Comparison of ENCODE assay signal across 8 mouse cellular contexts in genomic region chr3:87151294-87151826, GRCm38 (mm10). TPM values are rescaled to one million over a fixed set of nuclear protein-coding genes. Genes with fewer than 3 reads are reported as not detected.
A peak's percentile ranks its signal among the peaks of the same experiment; 100 is the strongest.
DNase-seq lines count a peak whose midpoint lies in the region; ATAC-seq and TF ChIP-seq lines count a peak whose summit lies in the region.

No protein-coding gene starts in this region.

- ATAC-seq in lung, embryonic 15.5 days (ENCODE audit: borderline replicate concordance, extremely low read depth, low FRiP score, low TSS enrichment), result 0 out of 2 replicates have a peak, but pooled peaks have one; percentile 32
- ATAC-seq in forebrain, embryonic 11.5 days (replicated peaks; ENCODE audit: low FRiP score), result no peak
- no peak for ATAC-seq in intestine, postnatal 0 days

- TF ChIP-seq CTCF in intestine, postnatal 0 days (IDR thresholded peaks at IDR 0.05; ENCODE audit: low read depth), result no peak
- TF ChIP-seq CTCF in small intestine, adult 2 months (IDR thresholded peaks at IDR 0.05; ENCODE audit: extremely low read depth, insufficient read length, insufficient replicate concordance, low read depth, low read length), result no peak

- H3K36me3 ChIP-seq in lung, embryonic 15.5 days, result peaks cover 3% of the 10 kb centered on the region; the same call in 1 of the 2 replicates
- peaks cover 2% of the 10 kb centered on the region; the same call in 1 of the 2 replicates for H3K36me3 ChIP-seq in forebrain, embryonic 11.5 days (ENCODE audit: control insufficient read depth, insufficient read depth, low read length)
- no peaks in the 10 kb centered on the region for H3K36me3 ChIP-seq in intestine, postnatal 0 days (ENCODE audit: control insufficient read depth, insufficient read depth)
- no peaks in the 10 kb centered on the region for H3K36me3 ChIP-seq in small intestine, adult 2 months (ENCODE audit: control insufficient read depth, insufficient read depth, low read length)

- no peak overlapping the region for H3K9ac ChIP-seq in lung, embryonic 15.5 days
- H3K9ac ChIP-seq in forebrain, embryonic 11.5 days (ENCODE audit: low read length), result peak overlapping the region; percentile 51
- H3K9ac ChIP-seq in intestine, postnatal 0 days (ENCODE audit: low read depth, low read length), result no peak overlapping the region

- H3K4me1 ChIP-seq in lung, embryonic 15.5 days, result peaks cover 77% of the 10 kb centered on the region
- peaks cover 33% of the 10 kb centered on the region for H3K4me1 ChIP-seq in forebrain, embryonic 11.5 days (replicated peaks; ENCODE audit: control insufficient read depth, insufficient read depth, low read length)
- 0 out of 2 replicates have a peak, but pooled peaks cover 6% of the 10 kb centered on the region for H3K4me1 ChIP-seq in intestine, postnatal 0 days (replicated peaks; ENCODE audit: control insufficient read depth, insufficient read depth, low read length)
- peaks cover 5% of the 10 kb centered on the region; the same call in 1 of the 2 replicates for H3K4me1 ChIP-seq in small intestine, adult 2 months (ENCODE audit: control insufficient read depth, insufficient read depth, insufficient read length, low read length)

- no peak for TF ChIP-seq POLR2A in small intestine, adult 2 months (IDR thresholded peaks at IDR 0.05; ENCODE audit: low read depth, low read length)

- no peak for DNase-seq in lung, postnatal 36 days
- no peak for DNase-seq in forebrain, embryonic 11.5 days (ENCODE audit: low spot score)
- no peak for DNase-seq in ovary, postnatal 10 days (ENCODE audit: low spot score)
- DNase-seq in gastrocnemius, postnatal 25 days, result no peak
- DNase-seq in right cerebral cortex, postnatal 4 days, result no peak

- no peaks in the 10 kb centered on the region for H3K9me3 ChIP-seq in lung, embryonic 15.5 days
- H3K9me3 ChIP-seq in forebrain, embryonic 11.5 days (ENCODE audit: control insufficient read depth, low read length), result no peaks in the 10 kb centered on the region
- H3K9me3 ChIP-seq in intestine, postnatal 0 days (ENCODE audit: control insufficient read depth), result no peaks in the 10 kb centered on the region

- H3K27ac ChIP-seq in lung, embryonic 15.5 days, result peak overlapping the region; percentile 99
- peak overlapping the region; percentile 90 for H3K27ac ChIP-seq in forebrain, embryonic 11.5 days (ENCODE audit: low read depth, low read length)
- H3K27ac ChIP-seq in intestine, postnatal 0 days (ENCODE audit: low read depth, low read length), result peak overlapping the region; percentile 72
- H3K27ac ChIP-seq in small intestine, adult 2 months (ENCODE audit: insufficient read depth, low read depth, low read length), result peak overlapping the region; percentile 77

- no peak overlapping the region for H3K4me3 ChIP-seq in lung, embryonic 15.5 days
- no peak overlapping the region for H3K4me3 ChIP-seq in forebrain, embryonic 11.5 days (ENCODE audit: low read depth, low read length)
- no peak overlapping the region for H3K4me3 ChIP-seq in intestine, postnatal 0 days (ENCODE audit: low read depth, low read length)
- H3K4me3 ChIP-seq in small intestine, adult 2 months (ENCODE audit: low read depth, low read length), result no peak overlapping the region

- WGBS in lung, embryonic 15.5 days, result 34% methylated on average over 2 of the region's 2 CpGs
- 57% methylated on average over 2 of the region's 2 CpGs for WGBS in forebrain, embryonic 11.5 days
- 70% methylated on average over 2 of the region's 2 CpGs for WGBS in intestine, postnatal 0 days
- WGBS in small intestine, adult 2 months, result 67% methylated on average over 2 of the region's 2 CpGs

- H3K27me3 ChIP-seq in lung, embryonic 15.5 days, result no peaks in the 10 kb centered on the region
- H3K27me3 ChIP-seq in forebrain, embryonic 11.5 days (ENCODE audit: control insufficient read depth, insufficient read depth, low read length), result no peaks in the 10 kb centered on the region
- no peaks in the 10 kb centered on the region for H3K27me3 ChIP-seq in intestine, postnatal 0 days (replicated peaks; ENCODE audit: control insufficient read depth, insufficient read depth, low read length)
- no peaks in the 10 kb centered on the region for H3K27me3 ChIP-seq in small intestine, adult 2 months (ENCODE audit: control insufficient read depth, insufficient read depth, low read length)

- H3K4me2 ChIP-seq in lung, embryonic 15.5 days, result peak overlapping the region; percentile 39; the same call in 1 of the 2 replicates
- H3K4me2 ChIP-seq in forebrain, embryonic 11.5 days (ENCODE audit: low read depth, low read length, severe bottlenecking), result peak overlapping the region; percentile 38
- no peak overlapping the region for H3K4me2 ChIP-seq in intestine, postnatal 0 days (replicated peaks; ENCODE audit: low read depth)

RNA-seq across cellular contexts. Expression of gene Kirrel, which starts 23.2 kb away (rescaled TPM):
- polyA plus RNA-seq in lung, embryonic 15.5 days (2015; fragmentation: Nextera tagmentation; extraction: Ambion mirVana), result 20.7 and 23.0 TPM in 2 replicates
- polyA plus RNA-seq in forebrain, embryonic 11.5 days (2014; fragmentation: Nextera tagmentation; extraction: Ambion mirVana), result 10.2 and 10.6 TPM in 2 replicates
- polyA plus RNA-seq in intestine, postnatal 0 days (2015; fragmentation: Nextera tagmentation; extraction: Ambion mirVana), result 3.8 and 4.4 TPM in 2 replicates
- polyA plus RNA-seq in small intestine, adult 2 months (2012; rRNA removed), result 2.0 and 2.6 TPM in 2 replicates
- total RNA-seq in gastrocnemius, postnatal 25 days (2021), result 1 to 10 TPM; 5.8 to 6.0 TPM
